Mouse (Mus musculus) C2C12 (cell line): Measurements from ENCODE around the gene Gm6592. TPM values are rescaled to one million over a fixed set of nuclear protein-coding genes. Genes with fewer than 3 reads are reported as not detected.
A peak's percentile ranks its signal among the peaks of the same experiment; 100 is the strongest.

Source experiments
- H3K27me3 ChIP-seq: one replicate; pipeline ENCODE4 v1.6.1; 2011; ENCODE audit not compliant: control insufficient read depth, insufficient read depth, insufficient read length
- H3K36me3 ChIP-seq: one replicate; pipeline ENCODE4 v1.6.1; 2011; ENCODE audit not compliant: control insufficient read depth, insufficient read depth
- H3K4me3 ChIP-seq: one replicate; pipeline ENCODE4 v1.5.1; 2011; ENCODE audit warnings: mild to moderate bottlenecking, control low read depth; ENCODE audit not compliant: poor library complexity, insufficient read depth, severe bottlenecking
- H3K79me2 ChIP-seq: one replicate; pipeline ENCODE4 v1.6.1; 2011; ENCODE audit not compliant: control insufficient read depth, insufficient read depth
- H3K79me3 ChIP-seq: one replicate; pipeline ENCODE4 v1.6.1; 2011; ENCODE audit warnings: low read depth, control low read depth
- H3ac ChIP-seq: one replicate; pipeline ENCODE3; 2011; ENCODE audit warnings: low read depth; ENCODE audit not compliant: control insufficient read depth, insufficient read length
- CEBPB ChIP-seq: IDR thresholded peaks from one replicate; pipeline ENCODE4 v1.6.1; 2011; ENCODE audit warnings: low read depth, mild to moderate bottlenecking, control low read depth, moderate library complexity
- CTCF ChIP-seq: IDR thresholded peaks from one replicate; pipeline ENCODE4 v1.5.1; 2011; ENCODE audit not compliant: control insufficient read depth, insufficient read depth, insufficient read length
- FOSL1 ChIP-seq: IDR thresholded peaks from one replicate; pipeline ENCODE4 v1.8.0; 2011; ENCODE audit warnings: mild to moderate bottlenecking, low read length; ENCODE audit not compliant: poor library complexity, insufficient read depth, severe bottlenecking
- MAX ChIP-seq: IDR thresholded peaks from one replicate; pipeline ENCODE4 v1.6.1; 2011; ENCODE audit warnings: mild to moderate bottlenecking, control low read depth
- MYOD1 ChIP-seq: IDR thresholded peaks from one replicate; pipeline ENCODE4 v1.6.1; 2011; ENCODE audit warnings: low read depth; ENCODE audit not compliant: control insufficient read depth, insufficient read length
- MYOG ChIP-seq: IDR thresholded peaks from one replicate; pipeline ENCODE4 v1.6.1; 2011; ENCODE audit not compliant: control insufficient read depth, insufficient read length; ENCODE audit errors: extremely low read depth
- USF1 ChIP-seq: IDR thresholded peaks from one replicate; pipeline ENCODE4 v1.6.1; 2011; ENCODE audit warnings: low read depth, mild to moderate bottlenecking, control low read depth, moderate library complexity
- polyA plus RNA-seq: library from polyadenylated mRNA; unstranded; fragments of >200 nt; fragmentation: generic; extraction: Trizol; gene quantifications from one replicate; pipeline ENCODE4 v1.2.1, GENCODE M21; 2012; ENCODE audit warnings: missing spikeins

Gene Gm6592
- polyA plus RNA-seq, 1 experiment: not detected

- no peaks in the 10 kb centered on the region for H3K79me2 ChIP-seq
- no peak overlapping the region for H3K4me3 ChIP-seq
- no peaks in the 10 kb centered on the region for H3K79me3 ChIP-seq
- H3K36me3 ChIP-seq: no peaks in the 10 kb centered on the region
- TF ChIP-seq MAX: no peak
- TF ChIP-seq CTCF: no peak
- TF ChIP-seq USF1: no peak
- TF ChIP-seq MYOD1: no peak
- no peak for TF ChIP-seq CEBPB
- no peak for TF ChIP-seq FOSL1
- H3ac ChIP-seq: no peak overlapping the region
- H3K27me3 ChIP-seq: no peaks in the 10 kb centered on the region
Measured at GRCm38 (mm10) chrX:8891975-8892342, 48.2 kb downstream of the Gm6592 start.

- Histone ChIP-seq H3K27me3 (no peaks in the 10 kb centered on the region), H3ac (peak within 1 kb of the TSS; percentile 71), H3K79me3 (no peaks in the 10 kb centered on the region), H3K4me3 (peak within 1 kb of the TSS; percentile 31), H3K79me2 (no peaks in the 10 kb centered on the region), H3K36me3 (no peaks in the 10 kb centered on the region)
- no peak for TF ChIP-seq MAX
- no peak for TF ChIP-seq CTCF
- TF ChIP-seq FOSL1: no peak
- no peak for TF ChIP-seq USF1
- no peak for TF ChIP-seq MYOD1
- no peak for TF ChIP-seq CEBPB
- TF ChIP-seq MYOG: no peak
Measured at GRCm38 (mm10) chrX:8892343-8893155, 48.8 kb downstream of the Gm6592 start, which contains the start of gene B630019K06Rik. TSS of gene B630019K06Rik (plus strand) at chrX:8892382.

DNA sequence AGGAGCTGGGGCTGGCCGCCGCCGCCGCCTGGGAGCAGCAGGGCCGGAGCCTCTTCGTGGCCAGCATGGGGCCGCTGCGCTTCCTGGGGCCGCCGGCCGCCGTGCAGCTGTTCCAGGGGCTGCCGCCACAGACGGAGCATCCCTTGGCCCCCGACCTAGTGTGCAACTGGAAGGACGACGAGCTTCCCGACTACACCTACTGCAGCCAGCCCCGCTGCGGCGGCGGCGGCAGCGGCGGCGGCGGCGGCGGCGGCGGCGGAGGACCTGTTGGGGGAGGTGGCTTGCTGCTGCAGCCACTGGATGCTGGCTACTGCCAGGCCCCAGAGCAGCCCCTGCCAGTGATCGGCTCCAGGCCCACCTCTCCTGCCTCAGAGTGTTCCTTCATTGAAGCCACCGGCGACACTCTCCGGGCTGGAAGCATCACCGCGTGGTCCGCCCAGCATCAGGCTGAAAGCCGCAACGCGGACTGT is 49.4 kb downstream of the Gm6592 start:
- no peak for TF ChIP-seq CEBPB
- no peak for TF ChIP-seq MYOG
- no peak for TF ChIP-seq FOSL1
- no peak for TF ChIP-seq CTCF
- no peak for TF ChIP-seq MAX
- TF ChIP-seq USF1: no peak
- TF ChIP-seq MYOD1: no peak
- Histone ChIP-seq H3K79me2 (no peaks in the 10 kb centered on the region), H3K36me3 (no peaks in the 10 kb centered on the region), H3ac (peak overlapping the region; percentile 59), H3K4me3 (peak overlapping the region; percentile 31), H3K79me3 (no peaks in the 10 kb centered on the region), H3K27me3 (no peaks in the 10 kb centered on the region)

Other genes with a start within 250 kb of the Gm6592 start
- gene Ssxb8, start 153.2 kb upstream of the Gm6592 start, polyA plus RNA-seq: not detected
- gene Ssx9, start 95.6 kb upstream of the Gm6592 start, polyA plus RNA-seq: not detected
- not detected for gene Ssxb5, start 40.3 kb upstream of the Gm6592 start, polyA plus RNA-seq
- gene Gm5751, start 30.3 kb downstream of the Gm6592 start, polyA plus RNA-seq: not detected
- gene B630019K06Rik, start 48.4 kb downstream of the Gm6592 start, polyA plus RNA-seq: 2.7 TPM
- gene Fthl17b, start 119.0 kb downstream of the Gm6592 start, polyA plus RNA-seq: not detected
- not detected for gene Fthl17c, start 132.6 kb downstream of the Gm6592 start, polyA plus RNA-seq
- gene Fthl17d, start 142.8 kb downstream of the Gm6592 start, polyA plus RNA-seq: 0.08 TPM
- gene Fthl17e, start 189.5 kb downstream of the Gm6592 start, polyA plus RNA-seq: not detected
- 0.04 TPM for gene Fthl17f, start 219.0 kb downstream of the Gm6592 start, polyA plus RNA-seq